Mouse (Mus musculus) embryonic facial prominence, embryonic 14.5 days (tissue): ENCODE results near the gene Isy1. TPM values are rescaled to one million over a fixed set of nuclear protein-coding genes. Genes with fewer than 3 reads are reported as not detected.

Experiments used
- ATAC-seq: fragments of 200-750 bp; cut with Nextera tagmentation; 2 replicates; pipeline ENCODE4 v1.8.0; 2017; ENCODE audit warnings: low read depth, moderate number of reproducible peaks, moderate TSS enrichment
- DNase-seq: peaks from one replicate; pipeline ENCODE4 v3.0.0-alpha.2; 2015; ENCODE audit warnings: low spot score
- H3K27ac ChIP-seq: fragments of 300-500 bp; sonication (generic); replicated peaks from 2 replicates; pipeline ENCODE4 v1.5.1; 2014; ENCODE audit warnings: low read depth, mild to moderate bottlenecking, low read length, moderate library complexity
- H3K27me3 ChIP-seq: fragments of 300-500 bp; sonication (generic); replicated peaks from 2 replicates; pipeline ENCODE4 v1.6.1; 2014; ENCODE audit warnings: low read length; ENCODE audit not compliant: control insufficient read depth, insufficient read depth
- H3K36me3 ChIP-seq: fragments of 300-500 bp; sonication (generic); 2 replicates; pipeline ENCODE4 v1.6.1; 2014; ENCODE audit warnings: low read length, mixed read lengths; ENCODE audit not compliant: control insufficient read depth, insufficient read depth
- H3K4me1 ChIP-seq: fragments of 300-500 bp; sonication (generic); 2 replicates; pipeline ENCODE4 v1.6.1; 2014; ENCODE audit warnings: antibody characterized with exemption, low read length; ENCODE audit not compliant: control insufficient read depth, insufficient read depth
- H3K4me2 ChIP-seq: fragments of 300-500 bp; sonication (generic); 2 replicates; pipeline ENCODE4 v1.6.1; 2014; ENCODE audit warnings: low read depth, mild to moderate bottlenecking, low read length, moderate library complexity, mixed read lengths
- H3K4me3 ChIP-seq: fragments of 300-500 bp; sonication (generic); 2 replicates; pipeline ENCODE4 v1.5.1; 2014; ENCODE audit warnings: low read depth, mild to moderate bottlenecking, low read length
- H3K9ac ChIP-seq: fragments of 300-500 bp; sonication (generic); 2 replicates; pipeline ENCODE4 v1.6.1; 2014; ENCODE audit warnings: low read depth, mild to moderate bottlenecking, low read length, moderate library complexity, mixed read lengths
- H3K9me3 ChIP-seq: fragments of 300-500 bp; sonication (generic); 2 replicates; pipeline ENCODE4 v1.6.1; 2016; ENCODE audit warnings: low read length; ENCODE audit not compliant: control insufficient read depth
- WGBS: fragments of 180-500 bp; shearing (Covaris S2); extraction: QIAGEN DNeasy Blood & Tissue Kit; methylation state at CpG from one replicate; pipeline ENCODE4 v1.1.7; 2014; 5-methylcytosine and 5-hydroxymethylcytosine counted together
- polyA plus RNA-seq: library from polyadenylated mRNA; unstranded; fragments of >200 nt; fragmentation: Nextera tagmentation; extraction: Ambion mirVana; gene quantifications from 2 replicates; pipeline ENCODE4 v1.2.1, GENCODE M21; 2014

The Isy1 gene
- polyA plus RNA-seq, 1 experiment from 2014 or later = 34.7 TPM

DNA sequence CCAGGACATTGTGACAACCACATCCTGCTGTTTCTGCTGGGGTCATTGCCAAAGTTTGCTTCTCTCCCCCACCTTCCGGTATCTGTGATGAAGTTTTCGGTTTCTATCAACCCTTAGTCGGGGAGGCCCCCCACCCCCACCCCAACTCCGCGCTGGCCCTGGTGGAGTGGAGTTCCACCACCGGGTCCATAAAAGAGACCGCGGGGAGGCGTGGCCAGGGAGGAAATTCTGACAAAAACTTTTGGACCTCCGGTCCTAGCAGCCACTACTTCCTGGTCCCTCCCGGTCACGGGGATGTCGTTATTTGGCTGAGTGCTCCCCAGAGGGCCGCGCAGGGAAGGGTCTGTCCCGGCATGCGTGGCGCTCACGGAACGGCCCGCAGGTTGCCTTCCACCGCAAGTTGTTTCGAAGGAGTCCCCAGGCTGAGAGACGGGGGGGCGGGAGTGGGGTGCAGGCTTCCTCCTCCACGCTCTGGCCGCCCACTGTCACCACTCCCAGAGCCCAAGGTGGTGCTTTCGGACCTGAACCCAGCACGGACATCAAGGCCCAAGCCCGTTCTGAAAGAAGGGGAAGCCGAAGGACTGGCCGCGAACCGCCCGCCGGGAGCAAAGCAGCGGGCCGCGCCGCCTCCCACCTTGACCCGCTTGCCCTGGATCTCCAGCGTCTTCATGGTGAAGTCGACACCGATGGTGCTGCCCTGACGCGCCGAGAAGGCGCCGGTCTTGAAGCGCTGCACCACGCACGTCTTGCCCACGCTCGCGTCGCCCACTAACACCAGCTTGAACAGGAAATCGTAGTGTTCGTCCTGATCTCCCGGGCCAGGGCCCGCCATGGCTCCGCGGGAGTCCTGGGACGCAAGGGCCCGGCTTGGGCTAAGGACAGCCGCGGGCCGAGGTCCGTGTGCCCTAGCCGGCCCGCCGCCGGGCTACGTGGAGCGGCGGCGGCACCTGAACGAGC, 27.6 kb downstream of the Isy1 start:
- 1% methylated on average over 44 of the region's 77 CpGs for WGBS
- peak; percentile 40 for DNase-seq
- Histone ChIP-seq H3K9me3 (no peaks in the 10 kb centered on the region), H3K27me3 (no peaks in the 10 kb centered on the region), H3K4me2 (peak overlapping the region; percentile 91), H3K27ac (peak overlapping the region; percentile 71), H3K9ac (peak overlapping the region; percentile 79), H3K4me1 (peaks cover 15% of the 10 kb centered on the region), H3K4me3 (peak overlapping the region; percentile 75), H3K36me3 (peaks cover 14% of the 10 kb centered on the region; the same call in 1 of the 2 replicates)
- ATAC-seq = peak; percentile 48

DNA sequence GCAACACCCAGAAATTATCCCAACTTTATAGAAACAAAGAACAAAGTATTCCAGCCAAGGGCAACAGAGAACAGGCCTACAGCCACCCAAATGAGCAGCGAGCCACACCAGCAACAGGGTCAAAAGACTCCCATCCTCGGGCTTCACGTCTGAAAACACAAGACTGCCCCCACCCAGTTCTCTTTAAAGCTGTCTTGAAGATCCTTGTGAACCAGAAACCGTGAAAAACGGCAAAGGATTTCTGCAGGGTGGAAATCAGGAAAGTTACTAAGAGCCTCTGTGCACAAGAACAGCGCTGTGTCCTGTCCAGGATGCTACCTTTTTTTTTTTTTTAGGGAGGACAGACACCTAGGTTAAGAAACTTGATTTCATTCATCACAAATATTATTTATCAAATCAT, 28.3 kb downstream of the Isy1 start:
- Histone ChIP-seq H3K9me3 (no peaks in the 10 kb centered on the region), H3K9ac (peak overlapping the region; percentile 79), H3K27me3 (no peaks in the 10 kb centered on the region), H3K27ac (no peak overlapping the region), H3K4me3 (peak overlapping the region; percentile 75), H3K36me3 (peaks cover 14% of the 10 kb centered on the region; the same call in 1 of the 2 replicates), H3K4me1 (peaks cover 15% of the 10 kb centered on the region), H3K4me2 (peak overlapping the region; percentile 91)
- ATAC-seq (no peak), DNase-seq (no peak)
- WGBS = 42% methylated on average over 6 of the region's 6 CpGs

DNA sequence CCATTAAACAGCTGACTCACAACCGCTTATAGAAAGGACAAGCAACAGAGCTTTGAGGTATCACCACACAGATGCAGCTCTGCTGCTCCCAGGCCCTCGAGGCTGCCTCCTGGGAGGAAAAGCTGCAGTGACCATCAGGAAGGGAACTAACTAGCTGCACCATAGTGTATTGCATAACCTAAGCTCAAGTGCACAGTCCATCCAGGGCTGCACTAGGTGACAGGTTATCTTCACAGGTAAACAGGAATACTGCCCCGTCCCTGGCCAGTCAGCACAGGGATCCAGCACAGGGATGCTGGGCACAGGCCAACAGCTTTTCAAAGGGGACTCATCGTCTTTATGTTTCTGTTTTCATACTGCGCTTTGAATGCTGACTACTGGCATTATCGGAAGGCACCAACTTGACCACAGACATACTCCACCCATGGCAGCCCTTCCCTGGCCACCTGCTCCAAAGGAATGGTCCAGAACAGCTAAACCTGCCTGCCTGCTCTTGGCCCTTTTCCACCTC, 28.9 kb downstream of the Isy1 start:
- H3K9ac ChIP-seq = no peak overlapping the region
- ATAC-seq = no peak
- DNase-seq = no peak
- WGBS = 78% methylated on average over 6 of the region's 6 CpGs
- no peak overlapping the region for H3K27ac ChIP-seq
- peaks cover 15% of the 10 kb centered on the region for H3K4me1 ChIP-seq
- H3K9me3 ChIP-seq = no peaks in the 10 kb centered on the region
- H3K36me3 ChIP-seq = peaks cover 11% of the 10 kb centered on the region
- H3K4me3 ChIP-seq = peak overlapping the region; percentile 75; the same call in 1 of the 2 replicates
- no peaks in the 10 kb centered on the region for H3K27me3 ChIP-seq
- peak overlapping the region; percentile 91; the same call in 1 of the 2 replicates for H3K4me2 ChIP-seq

DNA sequence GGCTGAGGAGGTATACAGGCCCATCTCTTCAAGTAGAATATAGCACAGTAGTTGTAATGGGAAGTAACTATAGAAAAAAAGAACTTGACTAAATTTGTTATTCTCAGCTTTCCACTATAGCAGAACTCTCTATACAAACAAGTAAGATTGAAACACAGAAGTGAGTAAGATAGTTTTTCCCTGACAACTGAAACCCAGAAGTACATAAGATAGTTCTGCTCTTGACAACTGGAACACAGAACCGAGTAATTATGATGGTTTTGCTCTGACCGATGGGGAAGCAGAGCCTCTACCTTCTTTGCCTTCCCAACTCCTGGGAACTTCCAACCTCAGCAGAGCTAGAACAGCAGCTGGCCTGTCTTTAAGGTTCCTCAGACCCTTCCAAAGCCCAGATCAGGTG, 29.5 kb downstream of the Isy1 start:
- 88% methylated on average over 2 of the region's 2 CpGs for WGBS
- no peaks in the 10 kb centered on the region for H3K27me3 ChIP-seq
- H3K36me3 ChIP-seq = peaks cover 11% of the 10 kb centered on the region
- ATAC-seq (no peak), DNase-seq (no peak)
- H3K27ac ChIP-seq = no peak overlapping the region
- no peak overlapping the region for H3K4me3 ChIP-seq
- H3K4me1 ChIP-seq = peaks cover 15% of the 10 kb centered on the region
- 0 out of 2 replicates have a peak overlapping the region, but pooled peaks have one; percentile 91 for H3K4me2 ChIP-seq
- H3K9me3 ChIP-seq = no peaks in the 10 kb centered on the region
- H3K9ac ChIP-seq = no peak overlapping the region

DNA sequence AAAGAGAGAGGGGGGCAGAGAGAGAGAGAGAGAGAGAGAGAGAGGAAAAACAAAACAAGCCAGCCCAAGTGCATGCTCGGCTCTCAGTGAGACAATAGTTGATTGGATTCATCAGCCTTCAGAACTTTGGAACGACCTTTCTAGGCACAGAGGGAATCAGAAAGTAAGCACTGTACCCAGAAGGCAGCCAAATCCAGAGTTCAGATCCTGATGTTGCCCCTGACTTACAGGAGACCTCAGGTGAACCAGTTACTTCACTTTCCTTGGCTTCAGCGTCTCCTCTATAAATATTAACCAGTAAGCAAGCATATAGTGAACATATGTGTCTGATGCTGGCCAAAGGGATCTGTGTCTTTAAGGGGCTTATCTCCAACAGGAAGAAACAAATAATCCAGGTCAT, 30.1 kb downstream of the Isy1 start:
- Histone ChIP-seq H3K27ac (no peak overlapping the region), H3K36me3 (peaks cover 6% of the 10 kb centered on the region), H3K9ac (no peak overlapping the region), H3K27me3 (no peaks in the 10 kb centered on the region), H3K4me2 (no peak overlapping the region), H3K4me1 (peaks cover 15% of the 10 kb centered on the region), H3K4me3 (no peak overlapping the region), H3K9me3 (no peaks in the 10 kb centered on the region)
- DNase-seq (no peak), ATAC-seq (no peak)
- WGBS = 72% methylated on average over 3 of the region's 3 CpGs

DNA sequence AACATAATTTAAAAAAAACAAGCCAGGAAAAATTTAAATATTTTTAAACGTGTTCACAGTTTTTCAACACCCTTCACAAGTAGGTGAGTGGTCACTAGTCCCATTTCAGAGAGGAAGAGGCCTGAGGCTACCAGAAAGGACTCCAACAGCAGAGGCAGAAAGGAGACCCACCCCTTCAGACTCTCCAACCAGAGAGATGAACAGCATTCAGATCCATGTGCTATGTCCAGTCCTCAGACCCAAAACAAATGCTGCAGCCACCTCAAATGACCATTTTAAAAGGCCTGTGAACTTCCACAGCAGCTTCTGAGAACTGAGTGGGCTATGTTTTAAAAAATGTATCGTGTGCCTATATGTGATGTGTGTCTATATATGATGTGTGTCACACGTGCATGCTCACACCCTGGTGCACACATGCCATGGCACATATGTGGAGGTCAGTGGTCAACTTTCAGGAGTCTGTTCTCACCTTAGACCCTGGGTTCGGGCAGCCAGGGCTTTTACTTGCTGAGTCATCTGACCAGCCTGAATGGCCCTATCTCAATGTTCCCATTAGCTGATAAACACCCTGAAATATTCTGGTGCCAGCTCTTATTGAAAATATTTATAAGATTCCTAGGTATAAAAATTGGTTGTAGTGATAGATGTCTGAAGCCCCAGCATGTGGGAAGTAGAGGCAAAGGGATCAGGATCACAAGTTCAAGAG, 30.7 kb downstream of the Isy1 start:
- DNase-seq = no peak
- H3K27me3 ChIP-seq = no peaks in the 10 kb centered on the region
- H3K4me3 ChIP-seq = no peak overlapping the region
- H3K4me2 ChIP-seq = no peak overlapping the region
- no peak overlapping the region for H3K9ac ChIP-seq
- no peak overlapping the region for H3K27ac ChIP-seq
- no peaks in the 10 kb centered on the region for H3K9me3 ChIP-seq
- H3K36me3 ChIP-seq = peaks cover 3% of the 10 kb centered on the region
- no peak for ATAC-seq
- WGBS = 81% methylated on average over 4 of the region's 4 CpGs
- H3K4me1 ChIP-seq = peaks cover 15% of the 10 kb centered on the region

DNA sequence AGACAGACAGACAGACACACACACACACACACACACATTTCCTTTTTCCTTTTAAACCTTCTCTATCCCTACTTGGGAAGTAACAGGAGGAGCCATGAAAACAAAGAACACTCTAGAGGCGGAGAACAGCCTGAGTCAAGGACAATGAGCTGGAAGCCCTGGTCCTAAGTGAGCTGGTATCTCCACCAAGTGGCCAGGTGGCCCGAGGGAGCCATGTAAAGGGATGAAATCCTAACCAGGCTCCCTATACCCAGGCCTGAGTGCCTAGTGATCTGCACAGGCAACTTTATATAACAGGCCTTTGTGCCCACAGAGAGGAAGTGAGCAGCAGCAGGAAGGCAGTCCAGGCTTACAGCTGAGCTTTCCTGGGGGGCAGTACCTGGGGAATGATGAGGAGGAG, 31.7 kb downstream of the Isy1 start:
- 53% methylated on average over 2 of the region's 2 CpGs for WGBS
- H3K27me3 ChIP-seq = no peaks in the 10 kb centered on the region
- H3K4me2 ChIP-seq = no peak overlapping the region
- H3K36me3 ChIP-seq = peaks cover 3% of the 10 kb centered on the region
- ATAC-seq (no peak), DNase-seq (no peak)
- no peak overlapping the region for H3K9ac ChIP-seq
- H3K9me3 ChIP-seq = no peaks in the 10 kb centered on the region
- peaks cover 9% of the 10 kb centered on the region; the same call in 1 of the 2 replicates for H3K4me1 ChIP-seq
- no peak overlapping the region for H3K27ac ChIP-seq
- H3K4me3 ChIP-seq = no peak overlapping the region

DNA sequence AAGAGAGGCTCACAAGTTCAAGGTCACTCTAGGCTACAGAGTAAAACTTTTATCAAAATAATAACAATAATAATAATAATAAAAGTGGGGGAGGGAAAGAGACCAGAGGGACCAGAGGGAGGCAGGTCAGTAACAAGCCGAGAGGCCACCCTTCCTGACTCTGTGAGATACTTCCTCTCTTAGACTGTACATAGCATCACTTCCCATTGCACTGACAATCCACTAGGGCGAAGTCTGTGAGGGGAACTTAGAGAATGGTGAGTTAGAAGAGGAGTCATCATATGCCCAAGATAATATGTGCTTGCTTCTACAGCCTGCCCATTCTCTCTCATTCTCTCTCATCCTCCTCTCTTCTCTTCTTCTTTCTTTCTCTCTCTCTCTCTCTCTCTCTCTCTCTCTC, 32.6 kb downstream of the Isy1 start:
- no peak for DNase-seq
- 78% methylated on average over 2 of the region's 2 CpGs for WGBS

More for the DNA sequence above, 32.6 kb downstream of the Isy1 start:
- Histone ChIP-seq H3K9me3 (no peaks in the 10 kb centered on the region), H3K4me2 (no peak overlapping the region), H3K27me3 (no peaks in the 10 kb centered on the region), H3K36me3 (peaks cover 3% of the 10 kb centered on the region), H3K27ac (no peak overlapping the region), H3K4me1 (peaks cover 9% of the 10 kb centered on the region; the same call in 1 of the 2 replicates), H3K9ac (no peak overlapping the region), H3K4me3 (no peak overlapping the region)
- no peak for ATAC-seq
